Mouse (Mus musculus) midbrain, embryonic 10.5 days (tissue): ENCODE results near the gene Mgat4d. TPM values are rescaled to one million over a fixed set of nuclear protein-coding genes. Genes with fewer than 3 reads are reported as not detected.
"Not testable (repeated sequence)": the region's sequence is repeated elsewhere in the genome, so short reads cannot be mapped to it uniquely, and the experiment has no call there.

Experiments used
- DNase-seq: peaks from one replicate; pipeline ENCODE4 v3.0.0-alpha.2; 2017; ENCODE audit warnings: low spot score
- H3K27ac ChIP-seq: fragments of 300-500 bp; sonication (generic); replicated peaks from 2 replicates; pipeline ENCODE4 v1.5.1; 2016; ENCODE audit warnings: mild to moderate bottlenecking
- H3K27me3 ChIP-seq: fragments of 300-500 bp; sonication (generic); 2 replicates; pipeline ENCODE4 v1.6.1; 2016; ENCODE audit warnings: low read depth, mild to moderate bottlenecking; ENCODE audit not compliant: poor library complexity, severe bottlenecking
- H3K36me3 ChIP-seq: fragments of 300-500 bp; sonication (generic); 2 replicates; pipeline ENCODE4 v1.6.1; 2016; ENCODE audit warnings: mild to moderate bottlenecking, moderate library complexity
- H3K4me1 ChIP-seq: fragments of 300-500 bp; sonication (generic); 2 replicates; pipeline ENCODE4 v1.6.1; 2016
- H3K4me3 ChIP-seq: fragments of 300-500 bp; sonication (generic); 2 replicates; pipeline ENCODE4 v1.5.1; 2016; ENCODE audit warnings: mild to moderate bottlenecking, moderate library complexity
- H3K9me3 ChIP-seq: fragments of 300-500 bp; sonication (generic); replicated peaks from 2 replicates; pipeline ENCODE4 v1.6.1; 2016; ENCODE audit warnings: mild to moderate bottlenecking
- WGBS: fragments of 180-500 bp; shearing (Covaris S2); methylation state at CpG from one replicate; pipeline ENCODE4 v1.1.7; 2016; 5-methylcytosine and 5-hydroxymethylcytosine counted together
- polyA plus RNA-seq: library from polyadenylated mRNA; unstranded; fragments of >200 nt; fragmentation: Nextera tagmentation; extraction: Ambion mirVana; gene quantifications from 2 replicates; pipeline ENCODE4 v1.2.1, GENCODE M21; 2016

Mgat4d gene
- polyA plus RNA-seq, 1 experiment from 2014 or later: not detected

DNA sequence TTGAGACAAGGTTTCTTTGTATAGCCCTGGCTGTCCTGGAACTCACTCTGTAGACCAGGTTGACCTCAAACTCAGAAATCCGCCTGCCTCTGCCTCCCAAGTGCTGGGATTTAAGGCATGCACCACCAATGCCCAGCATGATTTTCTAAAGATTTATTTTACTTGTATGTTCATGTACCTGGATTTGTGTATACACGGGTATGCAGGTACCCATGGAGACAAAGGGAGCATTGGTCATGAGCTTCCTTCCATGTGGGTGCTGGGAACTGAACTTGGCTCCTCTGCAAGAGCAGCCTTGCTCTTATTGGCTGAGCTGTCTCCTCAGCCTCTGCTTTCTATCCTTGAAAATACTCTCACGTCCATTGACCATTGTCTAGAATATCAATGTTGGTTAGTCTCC, 80.3 kb downstream of the Mgat4d start:
- not testable (repeated sequence) for H3K4me3 ChIP-seq, DNase-seq, H3K4me1 ChIP-seq, H3K27me3 ChIP-seq, H3K9me3 ChIP-seq, H3K27ac ChIP-seq
- H3K36me3 ChIP-seq: peaks cover 12% of the 10 kb centered on the region
- 91% methylated on average over 3 of the region's 3 CpGs for WGBS

DNA sequence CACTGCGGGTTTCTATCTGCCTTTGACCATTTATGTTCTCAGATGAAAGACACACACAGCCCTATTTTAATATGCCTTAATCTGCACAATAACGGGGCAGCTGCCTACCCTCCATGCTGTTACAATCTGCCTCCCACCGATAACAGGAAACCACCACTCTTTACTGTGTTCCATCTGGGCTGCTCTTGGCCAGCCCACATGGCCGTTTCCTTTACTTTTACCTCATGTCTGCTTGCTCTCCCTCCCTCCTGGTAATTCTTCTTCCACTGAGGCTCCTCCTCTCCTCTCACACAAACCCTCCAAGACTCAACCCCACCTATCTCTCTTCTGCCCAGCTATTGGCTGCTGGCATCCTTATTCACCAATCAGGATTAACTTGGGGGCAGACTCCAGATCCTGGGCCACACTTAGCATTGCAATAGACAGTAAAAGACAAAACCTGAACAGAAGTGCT, 80.8 kb downstream of the Mgat4d start:
- H3K9me3 ChIP-seq: no peaks in the 10 kb centered on the region
- no peaks in the 10 kb centered on the region for H3K27me3 ChIP-seq
- H3K36me3 ChIP-seq: peaks cover 16% of the 10 kb centered on the region
- DNase-seq: no peak
- peaks cover 6% of the 10 kb centered on the region for H3K4me1 ChIP-seq
- H3K27ac ChIP-seq: no peak overlapping the region
- no peak overlapping the region for H3K4me3 ChIP-seq
- 66% methylated on average over 4 of the region's 4 CpGs for WGBS

Other genes with a start within 250 kb of the Mgat4d start
- gene Tbc1d9, start 183.1 kb upstream of the Mgat4d start, polyA plus RNA-seq: 4.8 and 7.0 TPM in 2 replicates
- 3.1 and 3.4 TPM in 2 replicates for gene Gm10645, start 182.3 kb upstream of the Mgat4d start, polyA plus RNA-seq
- 0.16 TPM in 1 of 2 replicates, not detected in the other for gene Ucp1, start 58.1 kb upstream of the Mgat4d start, polyA plus RNA-seq
- gene Elmod2, start 16.0 kb upstream of the Mgat4d start, polyA plus RNA-seq: 20.2 and 22.6 TPM in 2 replicates
- gene Clgn, start 41.4 kb downstream of the Mgat4d start, polyA plus RNA-seq: 3.0 and 4.7 TPM in 2 replicates
- gene Scoc, start 109.9 kb downstream of the Mgat4d start, polyA plus RNA-seq: 129 and 131 TPM in 2 replicates
- gene Olfr370, start 187.3 kb downstream of the Mgat4d start, polyA plus RNA-seq: not detected in 2 replicates
- gene Ndufb7, start 218.2 kb downstream of the Mgat4d start, polyA plus RNA-seq: 354 and 369 TPM in 2 replicates